Mouse (Mus musculus) Patski (cell line): ENCODE results near the gene Glis3. TPM values are rescaled to one million over a fixed set of nuclear protein-coding genes. Genes with fewer than 3 reads are reported as not detected.

ENCODE experiments used
- ATAC-seq: fragments of 100-300 bp; one replicate; pipeline ENCODE4 v1.8.0; 2021
- CTCF ChIA-PET: fragments of 350-600 bp; sonication (Branson Sonifier 250); formaldehyde crosslinking; loops from one replicate; lab custom pipeline; 2022; ENCODE audit warnings: inconsistent platforms; lab: Charles Lee
- POLR2A ChIA-PET: fragments of 350-600 bp; sonication (Branson Sonifier 250); formaldehyde crosslinking; loops from one replicate; lab custom pipeline; 2022; ENCODE audit warnings: antibody characterized with exemption, inconsistent platforms; lab: Charles Lee
- DNase-seq: peaks from one replicate; pipeline ENCODE4 v3.0.0-alpha.2; 2011; ENCODE audit warnings: low read depth, low spot score
- H3K27me3 ChIP-seq: fragments of 371-371 bp; one replicate; pipeline ENCODE4 v1.5.1; 2021
- CTCF ChIP-seq: fragments of 100-300 bp; IDR thresholded peaks from one replicate; pipeline ENCODE4 v1.5.1; 2021
- in situ Hi-C: fragments of 300-500 bp; cut with MboI; formaldehyde crosslinking; loops from 3 replicates; pipeline ENCODE4 v1.11.1; 2018; ENCODE audit warnings: low pct_unique_long_range_greater_than_20kb, mixed read lengths
- polyA plus RNA-seq: library from polyadenylated mRNA; unstranded; gene quantifications from one replicate; pipeline ENCODE4 v1.2.3, GENCODE M21; 2021

Glis3 gene
- polyA plus RNA-seq, 1 experiment from 2014 or later, result 213 TPM

GRCm38 (mm10) chr19:28660912-28661311 lies 19.0 kb downstream of the Glis3 start:
- in situ Hi-C loops, result no loop called here
- no peak for TF ChIP-seq CTCF
- DNase-seq (no peak), ATAC-seq (no peak)
- no peaks in the 10 kb centered on the region for H3K27me3 ChIP-seq
- ChIA-PET CTCF (interaction anchor here (0.8 to 2.3 kb wide), 6 partner anchors 11 to 65 kb away, joined by 3 to 13 read pairs (median 3); no protein-coding TSS in a partner anchor), POLR2A (interaction anchor here (1.4 to 2.6 kb wide), 2 partner anchors 15 to 18 kb away, joined by 4 to 16 read pairs; partner anchors contain the start of gene Glis3)

- POLR2A ChIA-PET, result interaction anchor here (0.9 kb wide), 1 partner anchor 8 kb away, joined by 3 read pairs; no protein-coding TSS in a partner anchor
- CTCF ChIA-PET, result interaction anchor here (0.7 to 1.7 kb wide), 3 partner anchors 12 to 104 kb away, joined by 3 to 7 read pairs (median 3); no protein-coding TSS in a partner anchor
- H3K27me3 ChIP-seq, result no peaks in the 10 kb centered on the region
- in situ Hi-C loops, result no loop called here
- DNase-seq, result no peak
- ATAC-seq, result no peak
- TF ChIP-seq CTCF, result no peak
These were observed 22.1 kb downstream of the Glis3 start for GRCm38 (mm10) chr19:28657686-28658195.

GRCm38 (mm10) chr19:28656882-28657281 lies 23.0 kb downstream of the Glis3 start:
- ChIA-PET CTCF (no interaction called here), POLR2A (interaction anchor here (0.7 to 1.4 kb wide), 2 partner anchors 15 to 29 kb away, joined by 3 to 7 read pairs; no protein-coding TSS in a partner anchor)
- in situ Hi-C loops, result no loop called here
- DNase-seq (no peak), ATAC-seq (no peak)
- TF ChIP-seq CTCF, result no peak
- no peaks in the 10 kb centered on the region for H3K27me3 ChIP-seq

GRCm38 (mm10) chr19:28655166-28655565 lies 24.7 kb downstream of the Glis3 start:
- DNase-seq, result no peak
- in situ Hi-C loops, result no loop called here
- CTCF ChIA-PET, result interaction anchor here (1.4 kb wide), 1 partner anchor 27 kb away, joined by 3 read pairs; no protein-coding TSS in a partner anchor

GRCm38 (mm10) chr19:28650836-28651235 lies 29.0 kb downstream of the Glis3 start:
- ATAC-seq (no peak), DNase-seq (no peak)
- POLR2A ChIA-PET, result no interaction called here
- TF ChIP-seq CTCF, result no peak
- CTCF ChIA-PET, result interaction anchor here (2.8 kb wide), 1 partner anchor 9 kb away, joined by 13 read pairs; no protein-coding TSS in a partner anchor
- in situ Hi-C loops, result no loop called here
- no peaks in the 10 kb centered on the region for H3K27me3 ChIP-seq

More at GRCm38 (mm10) chr19:28655166-28655565, 24.7 kb downstream of the Glis3 start:
- TF ChIP-seq CTCF, result no peak
- no peaks in the 10 kb centered on the region for H3K27me3 ChIP-seq
- POLR2A ChIA-PET, result no interaction called here
- ATAC-seq, result no peak

GRCm38 (mm10) chr19:28649489-28649888 lies 30.4 kb downstream of the Glis3 start:
- no peak for DNase-seq
- in situ Hi-C loops, result no loop called here
- ATAC-seq, result peak; percentile 54
- no peak for TF ChIP-seq CTCF
- H3K27me3 ChIP-seq, result no peaks in the 10 kb centered on the region
- POLR2A ChIA-PET, result interaction anchor here (0.6 to 1.2 kb wide), 5 partner anchors 9 to 1219 kb away, joined by 3 to 5 read pairs (median 3); no protein-coding TSS in a partner anchor
- CTCF ChIA-PET, result interaction anchor here (0.8 to 2.8 kb wide), 3 partner anchors 11 to 77 kb away, joined by 3 to 13 read pairs (median 3); no protein-coding TSS in a partner anchor

- H3K27me3 ChIP-seq, result no peaks in the 10 kb centered on the region
- DNase-seq (no peak), ATAC-seq (no peak)
- ChIA-PET POLR2A (interaction anchor here (0.6 to 1.0 kb wide), 2 partner anchors 24 to 30 kb away, joined by 3 to 5 read pairs; no protein-coding TSS in a partner anchor), CTCF (interaction anchor here (1.1 to 2.8 kb wide), 2 partner anchors 11 to 17 kb away, joined by 3 to 13 read pairs; no protein-coding TSS in a partner anchor)
- in situ Hi-C loops, result no loop called here
- no peak for TF ChIP-seq CTCF
These were observed 31.0 kb downstream of the Glis3 start for GRCm38 (mm10) chr19:28648881-28649280.

GRCm38 (mm10) chr19:28647424-28647823 lies 32.5 kb downstream of the Glis3 start:
- no peaks in the 10 kb centered on the region for H3K27me3 ChIP-seq
- ATAC-seq, result no peak
- DNase-seq, result no peak
- POLR2A ChIA-PET, result no interaction called here
- CTCF ChIA-PET, result no interaction called here
- in situ Hi-C loops, result no loop called here
- no peak for TF ChIP-seq CTCF

- POLR2A ChIA-PET, result interaction anchor here (1.4 to 1.7 kb wide), 2 partner anchors 9 to 455 kb away, joined by 3 to 10 read pairs; no protein-coding TSS in a partner anchor
- TF ChIP-seq CTCF, result peak; percentile 47
- CTCF ChIA-PET, result interaction anchor here (0.7 to 2.5 kb wide), 7 partner anchors 12 to 467 kb away, joined by 3 to 7 read pairs (median 5); no protein-coding TSS in a partner anchor
- H3K27me3 ChIP-seq, result no peaks in the 10 kb centered on the region
- in situ Hi-C loops, result no loop called here
- ATAC-seq (peak; percentile 78), DNase-seq (no peak)
These were observed 33.6 kb downstream of the Glis3 start for GRCm38 (mm10) chr19:28646286-28646685.

- no peak for TF ChIP-seq CTCF
- CTCF ChIA-PET, result interaction anchor here (2.4 kb wide), 1 partner anchor 20 kb away, joined by 7 read pairs; no protein-coding TSS in a partner anchor
- POLR2A ChIA-PET, result no interaction called here
- ATAC-seq (peak; percentile 27), DNase-seq (no peak)
- in situ Hi-C loops, result no loop called here
- no peaks in the 10 kb centered on the region for H3K27me3 ChIP-seq
These were observed 39.0 kb downstream of the Glis3 start for GRCm38 (mm10) chr19:28640861-28641381.
